Comparison of ENCODE assay signal across 9 mouse cellular contexts in genomic region chr5:113313998-113314397, GRCm38 (mm10). TPM values are rescaled to one million over a fixed set of nuclear protein-coding genes. Genes with fewer than 3 reads are reported as not detected.
DNase-seq lines count a peak whose midpoint lies in the region; ATAC-seq and TF ChIP-seq lines count a peak whose summit lies in the region.
"Had no signal": no experiment of that assay in that cellular context is flagged by ENCODE, and none has a peak within 500 bp of the region (broad histone marks: within the 10 kb centered on the region; RNA-seq: fewer than 3 reads in every experiment).

No protein-coding gene starts in this region.

- ATAC-seq in hindbrain, postnatal 0 days, result peak; percentile 70
- peak; percentile 75 for ATAC-seq in megakaryocyte progenitor cell, adult 5-6 weeks (replicated peaks; ENCODE audit: poor library complexity)

- H3K27ac ChIP-seq in hindbrain, postnatal 0 days, result no peak overlapping the region

- no peaks in the 10 kb centered on the region for H3K9me3 ChIP-seq in hindbrain, postnatal 0 days (ENCODE audit: low read length)

- TF ChIP-seq CTCF in hindbrain, postnatal 0 days (IDR thresholded peaks at IDR 0.05; ENCODE audit: low read depth), result peak; percentile 95

- H3K9ac ChIP-seq in hindbrain, postnatal 0 days (replicated peaks; ENCODE audit: low read length), result no peak overlapping the region

- peak overlapping the region; percentile 46 for H3K4me2 ChIP-seq in hindbrain, postnatal 0 days (ENCODE audit: low read depth, low read length)

- H3K27me3 ChIP-seq in hindbrain, postnatal 0 days (ENCODE audit: insufficient read depth, low read length), result no peaks in the 10 kb centered on the region

- H3K4me3 ChIP-seq in hindbrain, postnatal 0 days (ENCODE audit: low read length), result no peak overlapping the region
- H3K4me3 ChIP-seq: erythroblast, embryonic 14.5 days had no signal

- 1% methylated on average over 24 of the region's 24 CpGs for WGBS in hindbrain, postnatal 0 days

- no peaks in the 10 kb centered on the region for H3K36me3 ChIP-seq in hindbrain, postnatal 0 days (ENCODE audit: insufficient read depth, low read length)

- peaks cover 9% of the 10 kb centered on the region; the same call in 1 of the 2 replicates for H3K4me1 ChIP-seq in hindbrain, postnatal 0 days (ENCODE audit: insufficient read depth, low read length)

- DNase-seq in adrenal gland, postnatal 14 days, result peak; percentile 78
- DNase-seq in cerebellum, postnatal 25 days, result peak; percentile 94 to 96
- peak; percentile 77 to 85 for DNase-seq in frontal cortex, postnatal 14 days (ENCODE audit: low spot score in 2 of 2)
- DNase-seq in hindbrain, postnatal 0 days (ENCODE audit: low spot score), result peak; percentile 92
- DNase-seq in layer of hippocampus, postnatal 36 days, result peak; percentile 85 to 86
- peak; percentile 78 to 87 for DNase-seq in right cerebral cortex, postnatal 36 days (ENCODE audit: low spot score in 2 of 2)
- no peak for DNase-seq in MN1 (ENCODE audit: low spot score)

RNA-seq across cellular contexts. Expression of gene Sgsm1, which starts 3.4 kb away (rescaled TPM):
- 8.8 and 10.4 TPM in 2 replicates for total RNA-seq in adrenal gland, postnatal 14 days (2021)
- 33.4 and 43.4 TPM in 2 replicates for total RNA-seq in hindbrain, postnatal 0 days (2014; rRNA removed)
- polyA plus RNA-seq in hindbrain, postnatal 0 days (2015; fragmentation: Nextera tagmentation; extraction: Ambion mirVana), result 13.8 and 15.2 TPM in 2 replicates
- total RNA-seq in layer of hippocampus, postnatal 36 days (2021), result 10 to 100 TPM; 86.9 to 88.3 TPM
- total RNA-seq in megakaryocyte progenitor cell, adult 5-6 weeks (2015), result 0.67 TPM in 1 of 2 replicates, not detected in the other
- total RNA-seq in megakaryocyte progenitor cell, adult 5-6 weeks (2017), result not detected in 2 replicates
- polyA plus RNA-seq: erythroblast, embryonic 14.5 days had no signal

RNA-seq across cellular contexts. Expression of gene Aym1, which starts 43.1 kb away (rescaled TPM):
- not detected in 2 replicates for total RNA-seq in adrenal gland, postnatal 14 days (2021)
- not detected in 2 replicates for total RNA-seq in hindbrain, postnatal 0 days (2014; rRNA removed)
- not detected in 2 replicates for polyA plus RNA-seq in hindbrain, postnatal 0 days (2015; fragmentation: Nextera tagmentation; extraction: Ambion mirVana)
- not detected for total RNA-seq in layer of hippocampus, postnatal 36 days (2021)
- not detected in 2 replicates for total RNA-seq in megakaryocyte progenitor cell, adult 5-6 weeks (2015)
- total RNA-seq in megakaryocyte progenitor cell, adult 5-6 weeks (2017), result not detected in 2 replicates
- polyA plus RNA-seq: erythroblast, embryonic 14.5 days had no signal
